Mouse (Mus musculus) lung, adult 2 months (tissue): ENCODE results near the gene Stpg3. TPM values are rescaled to one million over a fixed set of nuclear protein-coding genes. Genes with fewer than 3 reads are reported as not detected.

ENCODE experiments used
- DNase-seq: peaks from one replicate; pipeline ENCODE4 v3.0.0; 2022
- H3K4me1 ChIP-seq: fragments of 200-500 bp; 2 replicates; pipeline ENCODE4 v1.6.1; 2011; ENCODE audit warnings: low read length; ENCODE audit not compliant: control insufficient read depth, insufficient read depth
- H3K4me3 ChIP-seq: fragments of 200-500 bp; replicated peaks from 2 replicates; pipeline ENCODE3; 2011; ENCODE audit warnings: low read depth, mild to moderate bottlenecking, control low read depth, low read length; ENCODE audit errors: extremely low read depth
- CTCF ChIP-seq: fragments of 200-500 bp; IDR thresholded peaks from 2 replicates; pipeline ENCODE4 v1.5.1; 2011; ENCODE audit warnings: mild to moderate bottlenecking, low read length, control low read depth; ENCODE audit not compliant: insufficient read depth
- POLR2A ChIP-seq: fragments of 200-500 bp; IDR thresholded peaks from 2 replicates; pipeline ENCODE4 v1.6.1; 2011; ENCODE audit warnings: low read depth, mild to moderate bottlenecking, control low read depth, low read length, borderline replicate concordance; ENCODE audit errors: extremely low read depth
- WGBS: fragments of 180-500 bp; shearing (Covaris S2); methylation state at CpG from one replicate; pipeline ENCODE4 v1.1.7; 2018; 5-methylcytosine and 5-hydroxymethylcytosine counted together
- polyA plus RNA-seq: library from polyadenylated mRNA; depleted of rRNA; stranded (reverse); fragments of >200 nt; gene quantifications from 2 replicates; pipeline ENCODE4 v1.2.3, GENCODE M21; 2012

Stpg3 gene
- polyA plus RNA-seq, 1 experiment: not detected

GRCm38 (mm10) chr2:25183336-25183735 is 31.1 kb downstream of the Stpg3 start:
- DNase-seq: no peak
- TF ChIP-seq POLR2A (no peak), CTCF (no peak)
- WGBS: 68% methylated on average over 2 of the region's 2 CpGs
- Histone ChIP-seq H3K4me3 (no peak overlapping the region), H3K4me1 (peaks cover 3% of the 10 kb centered on the region; the same call in 1 of the 2 replicates)

GRCm38 (mm10) chr2:25182664-25183063 is 31.8 kb downstream of the Stpg3 start:
- Histone ChIP-seq H3K4me1 (peaks cover 3% of the 10 kb centered on the region; the same call in 1 of the 2 replicates), H3K4me3 (peak overlapping the region; percentile 39)
- 33% methylated on average over 6 of the region's 6 CpGs for WGBS
- no peak for DNase-seq
- no peak for TF ChIP-seq CTCF
- TF ChIP-seq POLR2A: 0 out of 2 replicates have a peak, but pooled peaks have one; percentile 12

- WGBS: 2% methylated on average over 17 of the region's 17 CpGs
- H3K4me1 ChIP-seq: peaks cover 10% of the 10 kb centered on the region
- no peak for DNase-seq
- peak overlapping the region; percentile 67 for H3K4me3 ChIP-seq
- TF ChIP-seq CTCF: no peak
- no peak for TF ChIP-seq POLR2A
Observed at GRCm38 (mm10) chr2:25181891-25182397, 32.5 kb downstream of the Stpg3 start.

GRCm38 (mm10) chr2:25180973-25181890 is 33.2 kb downstream of the Stpg3 start:
- peak; percentile 70 for DNase-seq
- H3K4me1 ChIP-seq: peaks cover 18% of the 10 kb centered on the region
- TF ChIP-seq CTCF (no peak), POLR2A (peak; percentile 59; the same call in 1 of the 2 replicates)
- WGBS: under 1% methylated on average over 100 of the region's 100 CpGs
- peak overlapping the region; percentile 67 for H3K4me3 ChIP-seq

- H3K4me1 ChIP-seq: peaks cover 24% of the 10 kb centered on the region
- TF ChIP-seq CTCF (0 out of 2 replicates have a peak, but pooled peaks have one; percentile 20), POLR2A (peak; percentile 75; the same call in 1 of the 2 replicates)
- WGBS: under 1% methylated on average over 35 of the region's 35 CpGs
- H3K4me3 ChIP-seq: peak within 1 kb of the TSS; percentile 67
- DNase-seq: peak; percentile 91
Observed at GRCm38 (mm10) chr2:25180478-25180903, 33.9 kb downstream of the Stpg3 start, which contains the start of gene Nrarp. Nrarp (plus strand) TSS chr2:25180758.

- DNase-seq: peak; percentile 3
- H3K4me3 ChIP-seq: no peak overlapping the region
- WGBS: 69% methylated on average over 15 of the region's 15 CpGs
- peaks cover 28% of the 10 kb centered on the region for H3K4me1 ChIP-seq
- no peak for TF ChIP-seq CTCF
- TF ChIP-seq POLR2A: no peak
Observed at GRCm38 (mm10) chr2:25179566-25180217, 34.7 kb downstream of the Stpg3 start.

GRCm38 (mm10) chr2:25178285-25178972 is 36.0 kb downstream of the Stpg3 start:
- Histone ChIP-seq H3K4me1 (peaks cover 29% of the 10 kb centered on the region), H3K4me3 (no peak overlapping the region)
- TF ChIP-seq CTCF: no peak
- no peak for TF ChIP-seq POLR2A
- 38% methylated on average over 10 of the region's 10 CpGs for WGBS
- peak; percentile 10 for DNase-seq

- TF ChIP-seq CTCF (no peak), POLR2A (peak; percentile 44; the same call in 1 of the 2 replicates)
- DNase-seq: peak; percentile 57
- Histone ChIP-seq H3K4me3 (no peak overlapping the region), H3K4me1 (peaks cover 29% of the 10 kb centered on the region)
- WGBS: 27% methylated on average over 6 of the region's 6 CpGs
Observed at GRCm38 (mm10) chr2:25177685-25178084, 36.8 kb downstream of the Stpg3 start.
